Mouse (Mus musculus): ENCODE measurements around the gene Cck. TPM values are rescaled to one million over a fixed set of nuclear protein-coding genes. Genes with fewer than 3 reads are reported as not detected.
A peak's percentile ranks its signal among the peaks of the same experiment; 100 is the strongest.

Gene Cck
- total RNA-seq, 2 experiments from 2014 or later, result 676 to 879 TPM

DNA sequence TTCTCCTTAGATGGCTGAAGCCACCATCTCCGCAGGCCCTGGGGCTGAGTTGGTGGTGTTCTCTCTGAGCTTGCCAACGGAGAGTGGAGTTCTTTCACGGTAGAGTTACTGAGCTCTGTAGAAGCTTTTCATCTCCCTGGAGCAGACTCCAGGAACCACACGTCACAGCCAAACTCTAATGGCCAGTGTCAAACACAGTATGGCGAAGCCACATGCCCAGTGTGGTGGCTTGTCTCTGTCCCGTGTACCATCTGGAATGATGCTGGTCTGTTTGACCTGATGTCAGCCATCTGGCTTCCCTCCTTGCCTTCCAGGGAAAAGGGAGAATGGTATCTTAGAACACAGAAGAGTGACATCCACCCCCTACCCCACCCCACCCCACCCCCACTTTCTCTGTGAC lies 25.8 kb downstream of the Cck start:
- no peak for DNase-seq (ENCODE audit: low spot score in 2 of 2)
- intact Hi-C loops (cut with DNase I), result no loop called here

DNA sequence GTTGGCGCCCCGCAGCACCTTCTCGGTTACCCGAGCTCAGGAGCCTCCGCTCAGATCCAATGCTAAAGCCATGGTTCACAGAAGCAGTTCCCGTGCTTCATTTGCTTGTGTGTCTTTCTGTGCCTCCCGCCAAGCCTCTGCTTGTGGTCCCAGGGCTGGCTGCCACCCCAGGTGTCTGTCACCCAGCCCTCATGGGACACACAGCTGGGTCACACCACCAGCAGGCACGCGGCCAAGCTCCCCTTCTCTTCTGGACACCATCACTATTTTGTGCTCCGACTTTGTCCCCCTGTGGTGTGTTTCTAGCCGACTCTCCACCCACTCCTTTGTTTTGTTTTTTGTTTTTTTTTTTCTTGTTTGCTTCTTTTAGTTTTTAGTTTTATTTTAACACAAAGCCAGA lies 28.0 kb downstream of the Cck start:
- intact Hi-C loops (cut with DNase I), result no loop called here
- DNase-seq (ENCODE audit: low spot score in 2 of 2), result no peak

DNA sequence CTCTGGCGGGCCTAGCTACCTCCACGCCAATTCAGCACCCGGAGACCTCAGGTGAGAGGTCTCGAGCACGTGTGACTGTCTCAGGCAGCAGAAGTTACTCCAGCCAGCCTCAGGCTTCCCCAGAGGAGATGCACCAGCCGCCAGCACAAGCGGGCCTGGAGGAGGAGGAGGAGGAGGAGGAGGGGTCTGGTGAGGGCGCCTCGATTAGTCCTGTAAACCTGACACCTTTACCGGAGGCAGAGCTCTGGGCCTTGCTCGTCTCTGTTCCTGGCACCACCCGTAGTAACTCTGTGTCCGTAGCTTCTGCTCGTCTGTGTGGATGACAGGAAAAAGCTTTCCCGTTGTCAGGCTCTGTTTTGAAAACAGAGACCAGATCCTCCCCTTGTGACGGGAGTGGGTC lies 35.0 kb downstream of the Cck start:
- DNase-seq (ENCODE audit: low spot score in 2 of 2), result no peak
- intact Hi-C loops (cut with DNase I), result no loop called here

DNA sequence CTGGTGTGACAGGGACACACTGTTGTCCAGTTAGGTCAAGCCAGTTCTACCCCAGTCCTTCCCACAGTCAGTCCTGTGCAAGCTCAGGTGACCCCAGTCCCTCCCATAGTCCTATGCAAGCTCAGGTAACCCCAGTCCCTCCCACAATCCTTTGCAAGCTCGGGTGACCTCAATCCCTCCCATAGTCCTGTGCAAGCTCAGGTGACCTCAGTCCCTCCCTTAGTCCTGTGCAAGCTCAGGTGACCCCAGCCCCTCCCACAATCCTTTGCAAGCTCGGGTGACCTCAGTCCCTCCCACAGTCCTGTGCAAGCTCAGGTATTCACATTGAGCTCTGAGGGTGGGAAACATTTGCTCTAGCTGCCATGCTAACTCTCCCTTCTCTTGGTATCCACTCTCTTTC lies 35.5 kb downstream of the Cck start:
- no peak for DNase-seq (ENCODE audit: low spot score in 2 of 2)
- intact Hi-C loops (cut with DNase I), result no loop called here

DNA sequence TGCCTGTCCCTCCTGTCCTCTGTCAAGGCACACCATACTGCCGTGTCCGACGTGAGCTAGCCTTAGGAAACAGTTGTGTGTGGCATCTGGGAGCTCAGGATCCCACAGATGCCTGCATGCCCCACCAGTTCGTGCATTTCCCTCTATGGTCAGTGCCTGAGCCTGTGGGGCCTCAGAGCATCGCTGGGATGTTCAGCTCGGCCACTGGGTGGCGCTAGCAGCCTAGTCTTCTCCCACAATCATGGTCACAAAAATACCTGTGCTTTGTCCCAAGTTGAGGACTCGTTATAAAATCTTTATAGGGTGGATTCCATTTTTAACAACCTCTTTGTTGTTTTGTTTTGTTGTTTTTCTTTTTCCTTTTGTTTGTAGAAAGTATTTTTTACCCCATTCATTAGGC lies 37.0 kb downstream of the Cck start:
- intact Hi-C loops (cut with DNase I), result no loop called here
- peak in 1 of 2 experiments; percentile 31 for DNase-seq (ENCODE audit: low spot score in 2 of 2)

DNA sequence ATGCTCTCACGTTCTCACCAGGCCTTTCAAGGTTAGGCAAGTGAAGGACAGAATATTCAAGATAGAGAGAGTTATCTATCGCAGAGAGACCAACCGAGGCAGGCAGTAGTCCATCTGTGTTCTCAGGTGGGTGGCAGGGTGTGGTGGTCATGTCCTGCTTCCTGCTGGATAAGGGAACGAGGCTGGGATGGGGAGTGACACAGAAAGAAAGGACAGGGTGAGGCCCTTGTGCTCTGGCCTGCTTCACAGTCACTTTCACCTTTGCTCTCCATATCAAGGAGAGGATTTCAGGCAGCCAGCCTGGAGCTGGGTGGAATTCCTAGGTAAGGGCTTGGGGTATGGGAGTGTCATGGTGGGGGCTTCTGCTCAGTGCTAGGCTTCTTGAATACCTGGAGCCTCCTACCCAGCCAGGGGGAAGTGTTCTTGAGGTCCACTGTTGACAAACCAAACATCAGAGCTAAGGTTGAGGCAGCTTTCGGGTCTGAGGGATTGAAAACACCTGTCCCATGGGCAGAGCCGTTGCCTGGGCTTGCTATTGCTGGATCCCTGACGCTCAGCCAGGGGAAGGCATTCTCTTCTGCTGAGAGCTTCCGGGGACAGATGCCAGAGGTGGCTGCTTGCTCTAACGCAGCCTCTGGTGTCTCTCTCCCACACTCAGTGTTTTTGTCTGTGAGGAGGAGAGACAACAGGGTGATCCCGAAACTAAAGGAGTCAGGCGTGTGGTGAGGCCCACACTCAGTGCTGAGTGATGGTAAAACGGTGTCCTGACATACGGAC lies 38.6 kb downstream of the Cck start:
- no peak for DNase-seq (ENCODE audit: low spot score in 2 of 2)
- intact Hi-C loops (cut with DNase I), result no loop called here

DNA sequence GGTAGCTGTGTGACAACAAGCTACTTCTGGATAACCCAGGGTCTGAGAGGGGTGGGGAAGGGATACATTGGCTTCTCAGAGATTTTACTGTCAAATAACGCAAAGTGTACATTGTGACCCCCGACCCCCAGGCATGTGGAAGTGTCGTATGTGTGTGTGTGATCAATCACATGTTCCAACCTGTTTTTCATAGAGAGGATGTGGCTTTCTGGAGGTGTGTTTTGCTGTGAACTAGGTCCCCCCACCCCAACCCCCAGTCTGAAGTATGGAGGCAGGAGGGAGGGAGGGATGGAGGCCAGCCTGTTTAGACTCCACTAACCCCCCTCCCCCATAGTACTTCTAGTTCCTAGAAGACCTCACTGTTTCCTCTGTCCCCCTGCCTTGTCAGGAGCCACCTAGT lies 40.6 kb downstream of the Cck start:
- DNase-seq (ENCODE audit: low spot score in 2 of 2), result no peak
- intact Hi-C loops (cut with DNase I), result loop anchor here (5.0 kb wide), 1 partner anchor 68 kb away; no protein-coding TSS in a partner anchor

DNA sequence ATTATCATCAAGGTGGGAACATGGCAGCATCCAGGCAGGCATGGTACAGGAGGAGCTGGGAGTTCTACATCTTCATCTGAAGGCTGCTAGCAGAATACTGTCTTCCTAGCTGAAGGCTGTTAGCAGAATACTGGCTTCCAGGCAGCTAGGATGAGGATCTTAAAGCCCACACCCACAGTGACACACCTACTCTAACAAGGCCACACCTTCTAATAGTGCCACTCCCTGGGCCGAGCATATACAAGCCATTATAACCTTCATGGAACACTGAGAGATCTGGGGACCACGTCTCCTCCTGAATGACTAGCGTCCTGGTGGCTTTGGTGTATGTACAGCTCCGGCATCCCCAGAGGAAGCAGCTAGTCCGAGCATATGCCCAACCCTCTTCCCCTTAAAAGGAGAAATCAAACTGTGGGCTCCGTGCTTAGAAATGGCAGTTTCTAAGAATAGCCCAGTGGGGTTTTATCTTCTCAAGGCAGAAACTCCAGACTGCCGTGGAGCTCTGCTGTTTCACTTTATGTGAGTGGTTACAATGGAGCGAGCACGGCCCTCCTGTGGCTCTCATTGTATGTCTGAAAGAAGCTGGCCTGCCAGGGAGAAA lies 43.1 kb downstream of the Cck start:
- peak in 1 of 2 experiments; percentile 40 for DNase-seq (ENCODE audit: low spot score in 2 of 2)
- intact Hi-C loops (cut with DNase I), result loop anchor here (5.0 kb wide), 1 partner anchor 65 kb away; no protein-coding TSS in a partner anchor

DNA sequence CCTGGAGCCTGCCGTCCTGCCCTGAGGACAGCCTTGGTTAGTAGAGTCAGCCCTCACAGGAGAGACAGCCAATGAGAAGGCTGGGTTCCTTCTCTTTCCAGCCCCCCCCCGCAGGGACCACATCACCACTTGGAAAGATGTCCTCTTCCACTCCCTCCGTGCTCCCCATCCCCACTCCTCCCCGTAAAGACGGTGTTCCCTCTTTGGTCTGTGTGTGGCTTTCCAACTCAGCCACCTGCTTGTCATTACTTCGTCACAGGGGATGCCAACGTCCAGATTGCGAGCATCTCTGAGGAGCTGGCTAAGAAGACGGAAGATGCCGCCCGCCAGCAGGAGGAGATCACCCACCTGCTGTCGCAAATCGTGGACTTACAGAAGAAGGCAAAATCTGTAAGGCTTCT lies 49.1 kb downstream of the Cck start:
- DNase-seq (ENCODE audit: low spot score in 2 of 2), result peak; percentile 48 to 64
- intact Hi-C loops (cut with DNase I), result no loop called here

DNA sequence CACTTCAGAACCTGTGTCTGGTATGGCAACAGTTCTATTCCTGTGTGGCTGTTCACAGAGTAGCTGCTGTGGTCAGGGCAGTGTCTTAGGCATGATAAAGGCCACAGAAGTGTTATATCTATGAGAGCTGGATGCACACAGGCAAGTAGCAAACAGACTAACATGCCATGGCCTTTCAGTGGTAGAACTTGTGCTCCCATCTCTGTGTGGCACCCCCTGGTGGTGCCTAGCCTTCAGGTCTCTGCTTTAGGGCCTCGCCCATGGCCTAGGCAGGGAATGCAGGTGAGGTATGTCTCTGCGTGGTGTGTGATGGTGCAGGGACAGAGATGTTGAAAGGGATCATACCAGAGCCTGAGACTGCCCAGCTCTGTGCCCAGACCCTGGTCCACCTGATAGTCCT lies 50.1 kb downstream of the Cck start:
- no peak for DNase-seq (ENCODE audit: low spot score in 2 of 2)
- intact Hi-C loops (cut with DNase I), result no loop called here

DNA sequence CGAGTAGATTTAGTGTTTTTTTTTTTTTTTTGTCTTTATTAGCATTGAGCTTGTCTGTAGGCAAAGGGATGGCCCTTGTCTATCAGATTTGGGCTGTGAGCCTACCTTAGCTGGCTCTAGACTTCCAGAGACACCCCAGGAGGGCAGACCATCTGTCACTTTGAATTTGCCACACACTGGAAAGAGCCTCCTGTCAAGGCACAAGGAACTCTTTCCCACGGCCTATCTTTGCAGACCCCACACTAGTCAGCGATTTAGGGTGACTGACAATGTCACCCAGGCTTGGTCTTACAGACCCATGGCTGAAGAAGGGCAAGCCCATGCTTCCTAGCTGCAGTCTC lies 51.2 kb downstream of the Cck start:
- no peak for DNase-seq (ENCODE audit: low spot score in 2 of 2)
- intact Hi-C loops (cut with DNase I), result no loop called here

DNA sequence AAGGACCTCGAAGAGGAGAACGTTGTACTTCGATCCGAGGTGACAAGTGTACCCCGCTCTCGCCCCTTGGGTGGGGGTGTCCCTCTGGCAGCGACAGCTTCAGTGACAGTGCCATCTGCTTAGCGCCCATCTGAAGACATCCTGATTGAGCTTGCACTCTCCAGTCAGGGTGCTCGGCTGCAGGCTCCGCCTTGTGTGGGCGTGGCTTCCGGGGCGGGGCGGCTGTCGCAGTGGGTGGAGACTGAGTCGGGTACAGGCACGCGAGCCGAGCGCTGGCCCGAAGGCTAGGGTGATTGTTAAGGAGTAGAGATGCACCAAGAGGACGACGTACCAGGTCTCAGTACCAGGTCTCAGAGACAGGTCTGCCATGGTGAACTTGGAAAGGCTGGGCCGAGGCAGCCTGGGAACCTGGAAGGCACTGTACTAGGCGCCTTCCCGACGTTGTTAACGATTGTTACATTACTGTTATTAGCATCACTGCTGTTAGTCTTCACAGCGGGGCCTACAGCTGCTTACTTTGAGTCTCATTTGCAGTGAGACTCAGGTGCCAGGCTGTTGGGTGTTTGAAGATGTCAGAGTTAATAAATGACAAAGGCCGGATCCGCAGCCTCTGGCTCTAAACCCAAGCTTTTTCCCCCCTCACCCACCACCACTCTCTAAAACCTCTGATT lies 51.7 kb downstream of the Cck start:
- intact Hi-C loops (cut with DNase I), result no loop called here
- no peak for DNase-seq (ENCODE audit: low spot score in 2 of 2)

DNA sequence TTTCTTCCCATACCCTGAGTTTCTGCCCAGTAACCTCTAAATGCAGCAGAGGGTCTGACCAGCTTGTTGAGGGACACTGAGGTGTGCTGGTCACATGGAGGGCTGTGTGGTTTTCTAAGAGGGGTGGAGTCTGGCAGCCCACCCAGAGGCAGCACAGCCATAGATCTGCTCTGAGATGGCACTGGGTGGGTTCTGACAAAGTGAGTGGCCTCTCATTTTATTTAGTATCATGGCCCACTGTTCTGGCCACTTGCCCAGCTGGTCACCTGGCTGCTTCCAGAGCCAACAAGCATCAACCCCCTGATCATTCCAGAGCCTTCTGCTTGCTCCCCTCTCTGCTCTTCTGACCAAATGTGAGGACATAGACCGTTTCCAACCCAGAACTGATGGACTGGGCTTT lies 53.3 kb downstream of the Cck start:
- DNase-seq (ENCODE audit: low spot score in 2 of 2), result no peak
- intact Hi-C loops (cut with DNase I), result no loop called here

Other genes starting within 250 kb of the Cck start
- 10 to 100 TPM in 1 of 2 experiments, 1 to 10 TPM in 1; 6.3 to 11.4 TPM for gene Ulk4, start 218.5 kb downstream of the Cck start, total RNA-seq (2021)
- 100 to 1,000 TPM; 229 to 269 TPM for gene Trak1, start 198.2 kb downstream of the Cck start, total RNA-seq (2021)
- 1 to 10 TPM; 2.0 to 2.1 TPM for gene Lyzl4, start 146.4 kb upstream of the Cck start, total RNA-seq (2021)
- gene Vipr1, start 147.0 kb upstream of the Cck start, total RNA-seq (2021), result 10 to 100 TPM; 25.2 to 27.2 TPM
- 10 to 100 TPM; 26.6 to 26.8 TPM for gene Sec22c, start 209.8 kb upstream of the Cck start, total RNA-seq (2021)
- gene Ss18l2, start 214.6 kb upstream of the Cck start, total RNA-seq (2021), result 10 to 100 TPM; 84.5 to 84.6 TPM
- gene Nktr, start 223.5 kb upstream of the Cck start, total RNA-seq (2021), result 100 to 1,000 TPM in 1 of 2 experiments, 10 to 100 TPM in 1; 73.1 to 147 TPM

Data from left cerebral cortex, postnatal 36 days (tissue).